Mouse (Mus musculus) telencephalon, adult 2 months (tissue): ENCODE measurements at regions not wholly inside any gene's neighbourhood (a gene's known extent, or its start where the extent isn't known, plus 50 kb on each side); places are given as distances from the start of the nearest gene placed in this dataset.

ENCODE experiments used
- DNase-seq: peaks from one replicate; pipeline ENCODE4 v3.0.0-alpha.2; 2011; ENCODE audit warnings: low read depth, low spot score

- DNase-seq: no peak
These were observed 175.4 kb downstream of the Cct6b start for GRCm38 (mm10) chr11:82588744-82589143.

DNA sequence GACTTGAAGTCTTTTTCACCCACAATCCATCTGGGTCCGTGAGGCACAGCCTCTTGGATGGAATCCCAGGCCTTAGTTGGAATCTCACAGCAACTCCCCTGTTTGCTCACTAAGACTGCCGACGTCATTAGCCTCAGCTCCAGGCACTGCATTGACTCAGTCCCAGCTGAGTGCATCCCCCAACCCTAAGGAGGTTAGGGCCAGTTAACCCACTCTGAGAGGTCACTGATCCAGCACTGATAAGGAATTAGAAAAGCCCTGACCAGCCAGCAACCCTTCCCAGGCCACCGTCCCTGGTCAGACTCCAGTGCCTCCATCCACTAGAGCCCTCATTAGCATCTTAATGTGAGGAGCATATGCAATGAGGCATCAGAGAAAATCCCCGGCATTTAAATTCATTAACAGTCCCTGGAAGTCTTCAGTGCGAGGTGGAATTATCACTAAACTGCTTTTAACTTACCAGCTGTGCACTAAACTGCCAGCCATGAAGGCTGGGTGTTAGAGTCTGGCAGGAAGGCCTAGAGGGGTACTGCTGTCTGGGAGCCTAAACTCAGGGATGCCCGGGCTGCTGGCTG lies 184.2 kb downstream of the Cct6b start:
- peak; percentile 78 for DNase-seq

- no peak for DNase-seq
These were observed 187.3 kb downstream of the Tmem132e start for GRCm38 (mm10) chr11:82576019-82576418.

GRCm38 (mm10) chr11:82573126-82573525 lies 184.4 kb downstream of the Tmem132e start:
- no peak for DNase-seq

GRCm38 (mm10) chr11:82571525-82571924 lies 182.8 kb downstream of the Tmem132e start:
- DNase-seq: no peak

DNA sequence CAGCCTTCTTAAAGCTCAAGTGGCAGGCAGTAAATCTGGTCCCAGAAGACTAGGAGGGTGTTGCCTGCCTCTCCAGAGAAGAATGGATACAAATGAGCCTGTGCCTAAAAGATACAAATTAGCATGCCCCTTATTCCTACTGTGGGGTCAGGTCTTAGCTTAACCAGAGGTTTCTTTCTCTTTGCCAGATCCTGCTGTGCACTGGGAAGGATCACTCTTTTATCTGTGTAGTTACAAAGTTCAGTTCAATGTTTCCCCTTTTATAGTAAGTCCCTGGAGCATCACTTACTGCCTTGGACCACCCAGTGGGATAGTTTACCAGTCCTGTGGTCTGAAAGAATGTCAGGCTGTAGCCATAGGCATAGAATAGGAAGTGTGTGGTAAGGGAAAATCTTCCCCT lies 181.1 kb downstream of the Tmem132e start:
- no peak for DNase-seq

DNA sequence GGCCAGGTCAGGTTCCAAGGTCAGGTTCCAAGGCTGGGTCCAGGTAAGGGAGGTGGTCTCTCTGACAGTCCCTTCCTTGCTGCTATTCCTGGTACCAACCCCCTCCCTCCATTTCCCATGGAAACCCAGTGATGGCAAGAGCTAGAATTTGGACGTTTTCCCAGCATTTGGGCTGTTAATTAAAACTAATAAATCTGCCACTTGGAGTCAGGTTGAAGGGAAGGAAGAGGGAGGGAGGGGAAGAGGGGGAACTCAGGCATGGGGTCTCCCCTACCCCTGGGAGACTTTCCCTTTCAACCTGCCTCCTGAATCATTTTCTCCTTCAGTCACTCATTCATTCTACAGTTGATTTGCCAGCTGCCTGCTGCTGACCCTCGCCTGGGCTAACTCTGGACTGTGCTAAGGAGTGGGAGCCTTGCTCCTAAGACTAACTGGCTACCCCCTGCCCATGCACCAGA lies 179.5 kb downstream of the Tmem132e start:
- DNase-seq: no peak

- DNase-seq: no peak
These were observed 178.4 kb downstream of the Tmem132e start for GRCm38 (mm10) chr11:82567014-82567685.

- DNase-seq: no peak
These were observed 177.4 kb downstream of the Tmem132e start for GRCm38 (mm10) chr11:82566092-82566491.

GRCm38 (mm10) chr11:82564181-82564580 lies 175.5 kb downstream of the Tmem132e start:
- peak; percentile 45 for DNase-seq

DNA sequence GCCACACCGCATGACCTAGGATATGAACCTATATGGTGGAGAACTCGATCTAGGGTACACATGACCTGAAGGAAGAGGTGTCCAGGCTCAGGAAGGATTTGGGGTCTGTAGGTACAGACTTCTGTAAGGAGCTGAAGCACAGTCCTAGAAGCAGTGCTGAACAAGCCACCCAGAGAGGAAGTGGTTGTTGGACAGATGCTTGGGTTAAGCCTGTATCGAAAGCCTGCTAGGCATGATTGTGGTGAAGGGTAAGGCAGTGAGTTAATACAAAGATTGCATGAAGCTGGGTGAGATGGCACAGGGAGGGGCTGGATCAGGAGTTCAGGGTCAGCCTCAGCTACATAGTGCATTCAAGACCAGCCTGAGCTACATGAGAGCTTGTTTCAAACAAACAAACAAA lies 153.3 kb downstream of the Tmem132e start:
- DNase-seq: no peak

GRCm38 (mm10) chr11:82541376-82541775 lies 152.7 kb downstream of the Tmem132e start:
- no peak for DNase-seq

- DNase-seq: no peak
These were observed 149.2 kb downstream of the Tmem132e start for GRCm38 (mm10) chr11:82537931-82538330.

DNA sequence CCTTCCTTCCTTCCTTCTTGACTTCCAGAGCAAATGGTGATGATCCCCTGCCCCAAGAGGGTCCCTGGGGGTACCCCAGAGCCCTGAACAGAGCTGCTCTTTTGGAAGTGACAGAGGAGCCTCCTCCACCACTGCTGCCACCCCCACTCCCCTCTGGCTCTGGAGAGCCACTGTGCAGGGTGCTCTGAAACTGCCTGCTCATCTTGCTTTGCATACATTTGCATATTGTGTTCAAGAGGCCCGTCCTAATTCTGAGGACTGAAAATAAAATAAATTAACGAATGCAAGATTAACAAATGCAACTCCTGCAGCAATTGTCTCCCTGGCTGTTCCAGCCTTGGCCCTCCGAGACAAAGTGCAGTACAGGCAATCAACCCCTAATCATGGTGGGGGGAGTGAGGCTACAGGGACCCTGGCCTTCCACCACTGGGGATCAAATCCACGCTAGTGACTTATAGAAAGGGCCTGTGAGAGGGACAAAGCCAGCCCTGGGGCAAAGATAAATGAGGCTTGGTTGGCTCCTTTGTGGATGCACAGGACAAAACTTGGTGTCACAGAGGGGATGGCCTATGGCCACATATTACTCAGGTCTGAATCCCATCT lies 134.6 kb downstream of the Tmem132e start:
- no peak for DNase-seq

GRCm38 (mm10) chr11:82521383-82521782 lies 132.7 kb downstream of the Tmem132e start:
- DNase-seq: peak; percentile 42

GRCm38 (mm10) chr11:82518691-82519090 lies 130.0 kb downstream of the Tmem132e start:
- DNase-seq: no peak

DNA sequence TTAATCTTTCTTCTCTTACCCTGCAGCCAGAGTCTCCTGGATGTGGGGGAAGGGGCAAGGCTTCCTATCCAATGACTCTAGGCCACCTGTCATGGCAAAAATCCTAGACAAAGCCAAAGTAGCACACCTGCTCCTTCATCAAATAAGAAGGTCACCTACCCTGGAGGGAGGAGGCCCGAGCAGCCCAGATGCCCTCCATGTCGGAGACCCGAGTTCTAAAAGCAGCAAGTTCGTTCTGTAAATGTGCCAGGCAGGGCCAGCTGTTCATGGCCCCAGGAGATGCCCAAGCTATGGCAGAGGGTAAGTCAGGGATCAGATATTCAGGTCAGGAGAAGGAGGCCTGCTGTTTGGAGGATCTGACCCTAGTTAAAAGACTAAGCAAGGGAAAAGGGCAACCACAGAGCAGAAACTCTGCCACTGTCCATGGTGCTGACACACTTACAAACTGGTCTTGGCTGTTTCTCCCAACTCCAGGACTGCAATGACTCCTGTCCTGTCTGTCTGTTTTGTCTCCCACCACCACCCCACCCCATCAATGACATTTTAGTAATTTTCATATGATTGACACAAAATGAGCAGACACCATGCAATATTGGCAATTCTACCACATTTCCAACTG lies 125.9 kb downstream of the Tmem132e start:
- DNase-seq: no peak

GRCm38 (mm10) chr11:82508564-82508963 lies 119.9 kb downstream of the Tmem132e start:
- DNase-seq: no peak
